In the genomic region with DNA sequence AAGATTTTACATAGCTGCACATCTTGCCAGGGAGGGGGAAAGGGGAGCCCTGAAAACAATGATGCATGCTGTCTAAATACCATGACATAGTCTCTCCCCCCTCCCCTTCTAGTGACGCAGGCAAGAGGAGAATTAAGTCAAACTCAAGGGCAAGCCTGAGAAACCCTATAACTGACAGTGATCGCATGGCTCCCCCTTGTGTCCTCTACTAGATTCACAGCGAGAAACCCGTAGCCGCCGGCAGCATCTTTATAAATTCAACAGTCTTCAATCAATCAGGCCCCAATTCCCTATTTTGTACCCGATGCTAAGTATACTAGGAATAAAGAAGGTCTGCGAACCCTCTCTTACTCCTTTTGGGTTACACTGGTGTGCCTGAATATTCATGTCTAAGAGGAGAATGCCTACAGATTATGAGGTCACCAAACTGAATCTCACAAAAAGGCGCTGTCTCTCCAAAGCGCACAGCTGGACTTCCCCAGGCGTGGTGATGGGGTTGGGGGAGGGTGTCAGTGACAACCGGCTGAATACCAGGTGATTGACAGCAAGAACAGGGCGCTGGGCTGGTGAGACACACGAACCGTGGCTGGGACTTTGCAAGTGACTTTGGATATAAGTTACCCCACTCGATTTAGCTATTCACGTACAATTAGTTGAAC, we compare ENCODE assay signal across 8 mouse cellular contexts. TPM values are rescaled to one million over a fixed set of nuclear protein-coding genes. Genes with fewer than 3 reads are reported as not detected.
A peak's percentile ranks its signal among the peaks of the same experiment; 100 is the strongest.
DNase-seq lines count a peak whose midpoint lies in the region; ATAC-seq and TF ChIP-seq lines count a peak whose summit lies in the region.

No protein-coding gene starts in this region.

- H3K4me1 ChIP-seq in hindbrain, embryonic 12.5 days, result peaks cover 22% of the 10 kb centered on the region
- H3K4me1 ChIP-seq in lung, postnatal 0 days (ENCODE audit: insufficient read depth, low read depth, low read length), result peaks cover 3% of the 10 kb centered on the region; the same call in 1 of the 2 replicates

- peak overlapping the region; percentile 76 for H3K4me2 ChIP-seq in hindbrain, embryonic 12.5 days (replicated peaks)
- H3K4me2 ChIP-seq in lung, postnatal 0 days (replicated peaks; ENCODE audit: low read depth, low read length), result peak overlapping the region; percentile 67

- peak; percentile 86 for TF ChIP-seq CTCF in lung, postnatal 0 days (IDR thresholded peaks at IDR 0.05)

- no peaks in the 10 kb centered on the region for H3K36me3 ChIP-seq in hindbrain, embryonic 12.5 days
- H3K36me3 ChIP-seq in lung, postnatal 0 days (ENCODE audit: insufficient read depth, low read length), result no peaks in the 10 kb centered on the region

- H3K27ac ChIP-seq in hindbrain, embryonic 12.5 days, result no peak overlapping the region
- H3K27ac ChIP-seq in lung, postnatal 0 days (ENCODE audit: low read length), result no peak overlapping the region

- DNase-seq in R1 (ENCODE audit: low read depth, low spot score), result peak; percentile 81
- DNase-seq in cerebellum, postnatal 14 days, result peak; percentile 78
- DNase-seq in frontal cortex, postnatal 14 days (ENCODE audit: low spot score in 2 of 2), result peak; percentile 44 to 60
- DNase-seq in layer of hippocampus, postnatal 10 days (ENCODE audit: low spot score in 2 of 2), result peak; percentile 73 to 78
- peak; percentile 93 for DNase-seq in lung, postnatal 0 days (ENCODE audit: low spot score)
- DNase-seq in retina, adult 2 months (ENCODE audit: low read depth, low spot score), result peak; percentile 56
- peak; percentile 50 to 51 for DNase-seq in thymus, postnatal 36 days

- no peak for TF ChIP-seq EP300 in lung, postnatal 0 days (IDR thresholded peaks at IDR 0.05)

- peak overlapping the region; percentile 16; the same call in 1 of the 2 replicates for H3K4me3 ChIP-seq in hindbrain, embryonic 12.5 days
- H3K4me3 ChIP-seq in lung, postnatal 0 days (ENCODE audit: low read depth, low read length), result no peak overlapping the region; the same call in 1 of the 2 replicates

- no peaks in the 10 kb centered on the region for H3K9me3 ChIP-seq in hindbrain, embryonic 12.5 days (replicated peaks)
- H3K9me3 ChIP-seq in lung, postnatal 0 days (ENCODE audit: low read length), result no peaks in the 10 kb centered on the region

- WGBS in hindbrain, embryonic 12.5 days, result 1% methylated on average over 17 of the region's 17 CpGs
- whole genome bisulfite sequencing in lung, postnatal 0 days, result 2% methylated on average over 17 of the region's 17 CpGs

- ATAC-seq in hindbrain, embryonic 12.5 days (ENCODE audit: low FRiP score), result peak; percentile 26; the same call in 1 of the 2 replicates
- ATAC-seq in lung, postnatal 0 days, result no peak

- H3K9ac ChIP-seq in hindbrain, embryonic 12.5 days, result peak overlapping the region; percentile 13; the same call in 1 of the 2 replicates
- no peak overlapping the region for H3K9ac ChIP-seq in lung, postnatal 0 days (replicated peaks; ENCODE audit: low read depth)

- H3K27me3 ChIP-seq in hindbrain, embryonic 12.5 days, result no peaks in the 10 kb centered on the region
- no peaks in the 10 kb centered on the region for H3K27me3 ChIP-seq in lung, postnatal 0 days (replicated peaks; ENCODE audit: insufficient read depth, low read length)

RNA-seq across cellular contexts. Expression of gene Zfp639, which starts 1.3 kb away (rescaled TPM):
- 40.9 and 43.9 TPM in 2 replicates for polyA plus RNA-seq in hindbrain, embryonic 12.5 days (2016; fragmentation: Nextera tagmentation; extraction: Ambion mirVana)
- total RNA-seq in layer of hippocampus, postnatal 10 days (2021), result 10 to 100 TPM; 34.9 to 39.1 TPM
- polyA plus RNA-seq in lung, postnatal 0 days (2015; fragmentation: Nextera tagmentation; extraction: Ambion mirVana), result 28.9 and 33.9 TPM in 2 replicates

RNA-seq across cellular contexts. Expression of gene Kcnmb3, which starts 16.8 kb away (rescaled TPM):
- 0.12 and 0.13 TPM in 2 replicates for polyA plus RNA-seq in hindbrain, embryonic 12.5 days (2016; fragmentation: Nextera tagmentation; extraction: Ambion mirVana)
- total RNA-seq in layer of hippocampus, postnatal 10 days (2021), result under 1 TPM; 0.69 to 0.76 TPM
- polyA plus RNA-seq in lung, postnatal 0 days (2015; fragmentation: Nextera tagmentation; extraction: Ambion mirVana), result 0.07 and 0.16 TPM in 2 replicates

RNA-seq across cellular contexts. Expression of gene Mfn1, which starts 20.5 kb away (rescaled TPM):
- polyA plus RNA-seq in hindbrain, embryonic 12.5 days (2016; fragmentation: Nextera tagmentation; extraction: Ambion mirVana), result 48.4 and 55.3 TPM in 2 replicates
- 10 to 100 TPM; 96.3 to 99.0 TPM for total RNA-seq in layer of hippocampus, postnatal 10 days (2021)
- polyA plus RNA-seq in lung, postnatal 0 days (2015; fragmentation: Nextera tagmentation; extraction: Ambion mirVana), result 19.5 and 22.1 TPM in 2 replicates
